Mouse (Mus musculus): ENCODE measurements around the gene Hoxd10.

DNA sequence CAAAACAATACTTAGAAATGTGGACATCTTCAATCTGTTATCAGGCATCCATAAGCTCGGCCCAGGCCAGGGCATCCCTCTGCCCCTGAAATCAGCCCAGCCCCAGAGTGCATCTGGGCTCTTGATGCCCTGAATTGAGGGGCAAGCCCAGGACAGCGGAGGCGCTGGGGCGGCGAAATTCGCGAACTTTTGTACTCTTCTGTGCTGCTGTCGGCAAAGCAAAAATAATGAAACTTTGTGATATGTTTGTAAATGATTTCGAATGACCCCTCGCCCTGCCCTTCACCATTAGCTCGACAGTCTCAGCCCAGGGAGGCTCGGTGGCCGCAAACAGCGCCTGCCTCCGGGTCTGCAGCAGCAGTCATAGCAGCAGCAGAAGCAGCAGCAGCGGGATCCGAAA lies 33.4 kb downstream of the Hoxd10 start:
- no peak for TF ChIP-seq POLR2A (IDR thresholded peaks at IDR 0.05; ENCODE audit: extremely low read depth, insufficient read depth, low read length)
- TF ChIP-seq CTCF (IDR thresholded peaks at IDR 0.05; ENCODE audit: low read depth, low read length) = no peak
